Mouse (Mus musculus) spleen, postnatal 4 days (tissue): ENCODE results near the gene Prdm5.
A peak's percentile ranks its signal among the peaks of the same experiment; 100 is the strongest.

Source experiments
- DNase-seq, 2 experiments: peaks; one replicate each; pipeline ENCODE4 v3.0.0; 2022; ENCODE audit warnings: low spot score in 2 of 2

Prdm5 gene

GRCm38 (mm10) chr6:65778861-65779688, at the start of gene Prdm5:
Gene Prdm5, plus strand, starts transcription at chr6:65778988.
- DNase-seq: peak; percentile 13 to 59

GRCm38 (mm10) chr6:65739442-65739841, 39.3 kb upstream of the Prdm5 start:
- no peak for DNase-seq

- no peak for DNase-seq
Observed at GRCm38 (mm10) chr6:65743144-65743870, 35.5 kb upstream of the Prdm5 start.

- DNase-seq: no peak
Observed at GRCm38 (mm10) chr6:65743871-65744202, 35.0 kb upstream of the Prdm5 start.

- DNase-seq: no peak
Observed at GRCm38 (mm10) chr6:65758214-65758613, 20.6 kb upstream of the Prdm5 start.

- DNase-seq: no peak
Observed at GRCm38 (mm10) chr6:65759174-65759573, 19.6 kb upstream of the Prdm5 start.

- DNase-seq: no peak
Observed at GRCm38 (mm10) chr6:65760073-65760472, 18.7 kb upstream of the Prdm5 start.

- DNase-seq: no peak
Observed at GRCm38 (mm10) chr6:65764459-65764858, 14.3 kb upstream of the Prdm5 start.

- peak in 1 of 2 experiments; percentile 12 for DNase-seq
Observed at GRCm38 (mm10) chr6:65765057-65765456, 13.7 kb upstream of the Prdm5 start.

- no peak for DNase-seq
Observed at GRCm38 (mm10) chr6:65765752-65766397, 12.9 kb upstream of the Prdm5 start.

- DNase-seq: no peak
Observed at GRCm38 (mm10) chr6:65767911-65768310, 10.9 kb upstream of the Prdm5 start.

GRCm38 (mm10) chr6:65773566-65773965, 5.2 kb upstream of the Prdm5 start:
- no peak for DNase-seq

- DNase-seq: no peak
Observed at GRCm38 (mm10) chr6:65779689-65780233, 973 bp downstream of the Prdm5 start.

- no peak for DNase-seq
Observed at GRCm38 (mm10) chr6:65781441-65781840, 2.7 kb downstream of the Prdm5 start.

GRCm38 (mm10) chr6:65783670-65784069, 4.9 kb downstream of the Prdm5 start:
- DNase-seq: no peak

- no peak for DNase-seq
Observed at GRCm38 (mm10) chr6:65792923-65793322, 14.1 kb downstream of the Prdm5 start.

GRCm38 (mm10) chr6:65796552-65796951, 17.8 kb downstream of the Prdm5 start:
- DNase-seq: no peak

- DNase-seq: no peak
Observed at GRCm38 (mm10) chr6:65797276-65797675, 18.5 kb downstream of the Prdm5 start.

GRCm38 (mm10) chr6:65798390-65798789, 19.6 kb downstream of the Prdm5 start:
- no peak for DNase-seq

- no peak for DNase-seq
Observed at GRCm38 (mm10) chr6:65811685-65812084, 32.9 kb downstream of the Prdm5 start.

GRCm38 (mm10) chr6:65818039-65818747, 39.4 kb downstream of the Prdm5 start:
- no peak for DNase-seq

- DNase-seq: no peak
Observed at GRCm38 (mm10) chr6:65828656-65829055, 49.9 kb downstream of the Prdm5 start.
